Mouse (Mus musculus): ENCODE data around the gene Sirt2. TPM values are rescaled to one million over a fixed set of nuclear protein-coding genes. Genes with fewer than 3 reads are reported as not detected.

Sirt2 gene
- polyA plus RNA-seq, 1 experiment from 2014 or later: 76.8 TPM

GRCm38 (mm10) chr7:28826402-28826772, 59.9 kb downstream of the Sirt2 start:
- H3K4me3 ChIP-seq (ENCODE audit: low read depth, low read length): 0 out of 2 replicates have a peak overlapping the region, but pooled peaks have one; percentile 46
- 81% methylated on average over 7 of the region's 7 CpGs for WGBS
- ATAC-seq: no peak
- peaks cover 48% of the 10 kb centered on the region for H3K36me3 ChIP-seq (ENCODE audit: control insufficient read depth, insufficient read depth)
- H3K27ac ChIP-seq (ENCODE audit: low read depth, low read length): peak overlapping the region; percentile 76
- H3K4me1 ChIP-seq (replicated peaks; ENCODE audit: control insufficient read depth, insufficient read depth, low read length): no peaks in the 10 kb centered on the region
- no peak overlapping the region for H3K9ac ChIP-seq (ENCODE audit: low read depth, low read length)
- H3K27me3 ChIP-seq (replicated peaks; ENCODE audit: control insufficient read depth, insufficient read depth, low read length): no peaks in the 10 kb centered on the region
- no peak for TF ChIP-seq CTCF (IDR thresholded peaks at IDR 0.05; ENCODE audit: low read depth)
- no peaks in the 10 kb centered on the region for H3K9me3 ChIP-seq (ENCODE audit: control insufficient read depth)
- peak overlapping the region; percentile 67 for H3K4me2 ChIP-seq (replicated peaks; ENCODE audit: low read depth)

GRCm38 (mm10) chr7:28827338-28827737, 60.8 kb downstream of the Sirt2 start:
- no peak for TF ChIP-seq CTCF (IDR thresholded peaks at IDR 0.05; ENCODE audit: low read depth)
- Histone ChIP-seq H3K9ac (ENCODE audit: low read depth, low read length) (no peak overlapping the region), H3K9me3 (ENCODE audit: control insufficient read depth) (no peaks in the 10 kb centered on the region), H3K27ac (ENCODE audit: low read depth, low read length) (no peak overlapping the region), H3K4me3 (ENCODE audit: low read depth, low read length) (no peak overlapping the region), H3K36me3 (ENCODE audit: control insufficient read depth, insufficient read depth) (peaks cover 43% of the 10 kb centered on the region), H3K4me1 (replicated peaks; ENCODE audit: control insufficient read depth, insufficient read depth, low read length) (no peaks in the 10 kb centered on the region; the same call in 1 of the 2 replicates), H3K4me2 (replicated peaks; ENCODE audit: low read depth) (no peak overlapping the region), H3K27me3 (replicated peaks; ENCODE audit: control insufficient read depth, insufficient read depth, low read length) (no peaks in the 10 kb centered on the region)
- 30% methylated on average over 3 of the region's 3 CpGs for WGBS
- ATAC-seq: no peak

- Histone ChIP-seq H3K4me3 (ENCODE audit: low read depth, low read length) (no peak overlapping the region), H3K27me3 (replicated peaks; ENCODE audit: control insufficient read depth, insufficient read depth, low read length) (no peaks in the 10 kb centered on the region), H3K27ac (ENCODE audit: low read depth, low read length) (no peak overlapping the region), H3K9me3 (ENCODE audit: control insufficient read depth) (no peaks in the 10 kb centered on the region), H3K36me3 (ENCODE audit: control insufficient read depth, insufficient read depth) (peaks cover 36% of the 10 kb centered on the region), H3K4me1 (replicated peaks; ENCODE audit: control insufficient read depth, insufficient read depth, low read length) (no peaks in the 10 kb centered on the region; the same call in 1 of the 2 replicates), H3K4me2 (replicated peaks; ENCODE audit: low read depth) (no peak overlapping the region), H3K9ac (ENCODE audit: low read depth, low read length) (no peak overlapping the region)
- WGBS: 92% methylated on average over 8 of the region's 8 CpGs
- TF ChIP-seq CTCF (IDR thresholded peaks at IDR 0.05; ENCODE audit: low read depth): no peak
- no peak for ATAC-seq
Observed at GRCm38 (mm10) chr7:28829821-28830220, 63.3 kb downstream of the Sirt2 start.

- Histone ChIP-seq H3K36me3 (ENCODE audit: control insufficient read depth, insufficient read depth) (peaks cover 39% of the 10 kb centered on the region), H3K9me3 (ENCODE audit: control insufficient read depth) (no peaks in the 10 kb centered on the region), H3K4me3 (ENCODE audit: low read depth, low read length) (no peak overlapping the region), H3K4me1 (replicated peaks; ENCODE audit: control insufficient read depth, insufficient read depth, low read length) (no peaks in the 10 kb centered on the region; the same call in 1 of the 2 replicates), H3K27me3 (replicated peaks; ENCODE audit: control insufficient read depth, insufficient read depth, low read length) (no peaks in the 10 kb centered on the region), H3K27ac (ENCODE audit: low read depth, low read length) (peak overlapping the region; percentile 94), H3K4me2 (replicated peaks; ENCODE audit: low read depth) (no peak overlapping the region), H3K9ac (ENCODE audit: low read depth, low read length) (no peak overlapping the region)
- 33% methylated on average over 5 of the region's 5 CpGs for WGBS
- no peak for ATAC-seq
- TF ChIP-seq CTCF (IDR thresholded peaks at IDR 0.05; ENCODE audit: low read depth): no peak
Observed at GRCm38 (mm10) chr7:28830981-28831380, 64.4 kb downstream of the Sirt2 start.

- Histone ChIP-seq H3K4me3 (ENCODE audit: low read depth, low read length) (no peak overlapping the region), H3K9ac (ENCODE audit: low read depth, low read length) (0 out of 2 replicates have a peak overlapping the region, but pooled peaks have one; percentile 11), H3K27ac (ENCODE audit: low read depth, low read length) (peak overlapping the region; percentile 94)
Observed at GRCm38 (mm10) chr7:28831411-28832125, 65.0 kb downstream of the Sirt2 start.

GRCm38 (mm10) chr7:28832137-28832536, 65.6 kb downstream of the Sirt2 start:
- Histone ChIP-seq H3K9me3 (ENCODE audit: control insufficient read depth) (no peaks in the 10 kb centered on the region), H3K4me2 (replicated peaks; ENCODE audit: low read depth) (peak overlapping the region; percentile 37), H3K36me3 (ENCODE audit: control insufficient read depth, insufficient read depth) (peaks cover 36% of the 10 kb centered on the region; the same call in 1 of the 2 replicates), H3K4me3 (ENCODE audit: low read depth, low read length) (no peak overlapping the region), H3K27ac (ENCODE audit: low read depth, low read length) (peak overlapping the region; percentile 94), H3K9ac (ENCODE audit: low read depth, low read length) (no peak overlapping the region), H3K4me1 (replicated peaks; ENCODE audit: control insufficient read depth, insufficient read depth, low read length) (no peaks in the 10 kb centered on the region; the same call in 1 of the 2 replicates), H3K27me3 (replicated peaks; ENCODE audit: control insufficient read depth, insufficient read depth, low read length) (no peaks in the 10 kb centered on the region)
- no peak for TF ChIP-seq CTCF (IDR thresholded peaks at IDR 0.05; ENCODE audit: low read depth)
- ATAC-seq: peak; percentile 69
- 27% methylated on average over 6 of the region's 6 CpGs for WGBS

More at GRCm38 (mm10) chr7:28831411-28832125, 65.0 kb downstream of the Sirt2 start:
- no peak for TF ChIP-seq CTCF (IDR thresholded peaks at IDR 0.05; ENCODE audit: low read depth)
- no peaks in the 10 kb centered on the region; the same call in 1 of the 2 replicates for H3K4me1 ChIP-seq (replicated peaks; ENCODE audit: control insufficient read depth, insufficient read depth, low read length)
- ATAC-seq: peak; percentile 37
- H3K4me2 ChIP-seq (replicated peaks; ENCODE audit: low read depth): peak overlapping the region; percentile 37
- peaks cover 37% of the 10 kb centered on the region for H3K36me3 ChIP-seq (ENCODE audit: control insufficient read depth, insufficient read depth)
- no peaks in the 10 kb centered on the region for H3K27me3 ChIP-seq (replicated peaks; ENCODE audit: control insufficient read depth, insufficient read depth, low read length)
- whole genome bisulfite sequencing: 49% methylated on average over 17 of the region's 17 CpGs
- H3K9me3 ChIP-seq (ENCODE audit: control insufficient read depth): no peaks in the 10 kb centered on the region
